Mouse (Mus musculus) cerebellum, postnatal 25 days (tissue): ENCODE data around the gene Olfr1143.

ENCODE experiments used
- DNase-seq, 2 experiments: peaks; one replicate each; pipeline ENCODE4 v3.0.0; 2021; ENCODE audit warnings: mixed read lengths in 2 of 2

The Olfr1143 gene

GRCm38 (mm10) chr2:87800292-87800691 lies at the start of gene Olfr1143:
TSS of gene Olfr1143 (plus strand) at chr2:87800592.
- DNase-seq, result no peak

- no peak for DNase-seq
These were observed 46.5 kb upstream of the Olfr1143 start, which contains the start of gene Olfr1141 for GRCm38 (mm10) chr2:87753891-87754290. TSS of gene Olfr1141 (minus strand) at chr2:87753991.

GRCm38 (mm10) chr2:87776143-87776542 lies 24.2 kb upstream of the Olfr1143 start:
- no peak for DNase-seq

GRCm38 (mm10) chr2:87779183-87779582 lies 21.2 kb upstream of the Olfr1143 start, which contains the start of gene Olfr152:
TSS of gene Olfr152 (plus strand) at chr2:87779483.
- DNase-seq, result no peak

- DNase-seq, result no peak
These were observed 9.1 kb downstream of the Olfr1143 start, which contains the start of gene Olfr1145 for GRCm38 (mm10) chr2:87809522-87809921. TSS of gene Olfr1145 (plus strand) at chr2:87809822.

- no peak for DNase-seq
These were observed 29.8 kb downstream of the Olfr1143 start, which contains the start of gene Olfr1148 for GRCm38 (mm10) chr2:87830233-87830632. TSS of gene Olfr1148 (plus strand) at chr2:87830533.

- DNase-seq, result no peak
These were observed 43.3 kb downstream of the Olfr1143 start, which contains the start of gene Olfr1150-ps1 for GRCm38 (mm10) chr2:87843693-87844092. TSS of gene Olfr1150-ps1 (plus strand) at chr2:87843993.
